Mouse (Mus musculus): Measurements from ENCODE around the gene Tgfbr3. TPM values are rescaled to one million over a fixed set of nuclear protein-coding genes. Genes with fewer than 3 reads are reported as not detected.

The Tgfbr3 gene
- polyA plus RNA-seq, 1 experiment from 2014 or later = 2.2 TPM

DNA sequence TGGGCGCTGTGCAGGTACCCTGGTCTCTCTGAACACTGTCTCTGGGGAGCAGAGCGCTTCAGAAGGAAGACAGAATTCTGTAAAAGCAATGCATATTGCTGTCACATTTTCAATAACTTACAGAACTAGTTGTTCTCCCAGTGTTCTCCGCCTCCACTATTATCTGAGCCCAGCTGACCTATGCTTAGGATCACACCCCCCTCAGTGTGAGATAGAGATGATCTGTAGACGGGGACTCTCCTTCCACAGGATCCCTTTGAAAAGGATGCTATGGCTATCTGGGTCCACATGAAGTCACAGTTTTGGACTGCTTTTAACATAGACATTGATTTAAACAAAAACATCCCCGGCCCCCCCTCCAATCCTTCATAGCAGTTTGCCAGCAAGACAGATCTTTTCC is 148.1 kb downstream of the Tgfbr3 start:
- peaks cover 7% of the 10 kb centered on the region for H3K4me1 ChIP-seq (ENCODE audit: control insufficient read depth, insufficient read depth, low read length)
- H3K4me2 ChIP-seq (ENCODE audit: low read length) = no peak overlapping the region
- H3K27ac ChIP-seq (ENCODE audit: low read depth, low read length) = no peak overlapping the region
- 91% methylated on average over 5 of the region's 5 CpGs for WGBS
- H3K27me3 ChIP-seq (replicated peaks; ENCODE audit: control insufficient read depth, insufficient read depth, low read length) = peaks cover 17% of the 10 kb centered on the region
- no peak overlapping the region for H3K4me3 ChIP-seq (ENCODE audit: low read depth, low read length)
- H3K36me3 ChIP-seq (ENCODE audit: control insufficient read depth, insufficient read depth, low read length) = no peaks in the 10 kb centered on the region
- no peaks in the 10 kb centered on the region for H3K9me3 ChIP-seq (replicated peaks; ENCODE audit: control insufficient read depth, low read length)
- ATAC-seq (no peak), DNase-seq (ENCODE audit: low spot score) (no peak)
- no peak overlapping the region for H3K9ac ChIP-seq (ENCODE audit: low read length)

DNA sequence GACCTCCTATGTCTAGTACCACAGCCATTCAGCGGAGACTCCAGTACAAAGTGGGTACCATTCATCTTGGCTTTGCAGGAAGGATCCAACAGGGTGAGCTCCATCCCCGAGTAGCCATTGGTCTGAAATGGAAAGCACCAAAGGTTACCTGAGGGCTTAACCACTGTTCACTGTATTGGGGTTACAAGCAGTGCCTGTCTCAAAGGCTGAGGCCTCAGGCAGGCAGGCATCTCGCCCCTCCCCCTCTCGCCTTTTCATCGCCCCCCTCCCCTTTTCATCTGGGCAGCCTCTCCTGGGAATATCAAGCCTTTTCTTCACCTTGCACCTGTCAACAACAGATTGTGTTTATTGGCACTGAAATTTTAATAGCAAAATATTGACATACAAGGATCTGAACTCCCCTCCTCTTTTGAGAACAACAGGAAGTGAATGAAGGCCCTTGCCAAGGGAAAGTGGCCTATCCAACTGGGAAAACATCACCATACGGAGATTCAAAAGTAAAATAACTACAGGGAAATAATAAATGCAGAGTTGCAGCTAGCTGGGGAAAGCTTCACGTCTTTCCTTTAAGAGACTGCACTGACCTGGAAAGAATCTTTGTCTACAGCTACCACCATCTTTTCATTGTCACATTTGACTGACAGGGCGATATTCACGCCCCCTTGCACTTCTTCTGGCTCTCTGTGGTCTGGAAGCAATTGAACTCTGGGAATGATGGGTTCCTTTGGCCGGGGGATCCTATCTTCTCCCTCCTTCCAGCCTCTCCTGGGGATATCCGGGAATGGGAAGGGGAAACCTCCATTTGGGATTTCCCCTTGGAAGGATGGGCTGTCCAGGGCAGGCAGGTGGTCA is 149.4 kb downstream of the Tgfbr3 start:
- Histone ChIP-seq H3K27me3 (replicated peaks; ENCODE audit: control insufficient read depth, insufficient read depth, low read length) (peaks cover 10% of the 10 kb centered on the region), H3K4me3 (ENCODE audit: low read depth, low read length) (no peak overlapping the region), H3K36me3 (ENCODE audit: control insufficient read depth, insufficient read depth, low read length) (no peaks in the 10 kb centered on the region), H3K9me3 (replicated peaks; ENCODE audit: control insufficient read depth, low read length) (no peaks in the 10 kb centered on the region), H3K9ac (ENCODE audit: low read length) (no peak overlapping the region), H3K4me1 (ENCODE audit: control insufficient read depth, insufficient read depth, low read length) (peaks cover 5% of the 10 kb centered on the region), H3K27ac (ENCODE audit: low read depth, low read length) (no peak overlapping the region), H3K4me2 (ENCODE audit: low read length) (no peak overlapping the region)
- ATAC-seq (peak; percentile 42), DNase-seq (ENCODE audit: low spot score) (peak; percentile 71)
- 59% methylated on average over 11 of the region's 11 CpGs for WGBS

DNA sequence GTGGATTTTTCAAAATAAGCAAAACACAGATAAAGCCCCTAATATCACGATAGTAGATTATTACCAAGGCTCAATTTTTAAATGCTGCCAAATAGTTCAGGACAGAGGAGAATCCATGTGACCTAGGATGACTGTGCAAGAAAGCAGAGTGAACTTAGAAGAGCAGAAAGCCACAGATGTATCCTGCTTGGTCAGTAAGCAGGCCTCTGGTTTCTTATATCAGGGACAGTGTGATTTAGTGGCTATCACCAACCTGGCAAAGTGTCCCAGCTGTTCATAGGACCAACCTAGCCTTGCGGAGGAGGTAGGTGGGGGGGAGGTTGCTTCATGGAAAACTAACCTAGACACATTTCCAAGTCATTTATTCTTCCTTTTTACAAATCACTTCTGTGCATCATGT is 156.1 kb downstream of the Tgfbr3 start:
- Histone ChIP-seq H3K9ac (ENCODE audit: low read length) (no peak overlapping the region), H3K36me3 (ENCODE audit: control insufficient read depth, insufficient read depth, low read length) (no peaks in the 10 kb centered on the region), H3K9me3 (replicated peaks; ENCODE audit: control insufficient read depth, low read length) (no peaks in the 10 kb centered on the region), H3K4me2 (ENCODE audit: low read length) (no peak overlapping the region), H3K27me3 (replicated peaks; ENCODE audit: control insufficient read depth, insufficient read depth, low read length) (no peaks in the 10 kb centered on the region), H3K27ac (ENCODE audit: low read depth, low read length) (no peak overlapping the region), H3K4me3 (ENCODE audit: low read depth, low read length) (no peak overlapping the region), H3K4me1 (ENCODE audit: control insufficient read depth, insufficient read depth, low read length) (no peaks in the 10 kb centered on the region)
- WGBS = 92% methylated on average over 2 of the region's 2 CpGs
- no peak for ATAC-seq
- DNase-seq (ENCODE audit: low spot score) = no peak

DNA sequence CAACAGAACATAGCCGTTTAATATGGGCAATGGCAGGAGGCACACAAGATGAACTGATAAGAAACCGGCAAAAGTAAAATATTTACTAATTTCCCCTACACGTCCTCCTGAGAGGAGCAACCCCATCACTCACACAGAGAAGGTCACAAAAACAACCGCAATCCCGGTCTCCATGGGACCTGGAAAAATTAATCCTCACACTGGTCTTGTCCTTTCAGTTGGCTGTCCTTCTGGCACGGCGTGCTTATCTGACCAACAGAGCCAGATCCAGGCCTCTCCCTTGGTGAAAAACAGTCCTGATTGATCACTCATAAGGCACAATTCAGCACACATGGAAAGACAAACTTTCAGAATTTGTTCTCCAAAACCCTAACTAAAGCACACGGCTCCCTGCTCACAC is 157.2 kb downstream of the Tgfbr3 start:
- 85% methylated on average over 8 of the region's 8 CpGs for WGBS
- no peak for ATAC-seq

DNA sequence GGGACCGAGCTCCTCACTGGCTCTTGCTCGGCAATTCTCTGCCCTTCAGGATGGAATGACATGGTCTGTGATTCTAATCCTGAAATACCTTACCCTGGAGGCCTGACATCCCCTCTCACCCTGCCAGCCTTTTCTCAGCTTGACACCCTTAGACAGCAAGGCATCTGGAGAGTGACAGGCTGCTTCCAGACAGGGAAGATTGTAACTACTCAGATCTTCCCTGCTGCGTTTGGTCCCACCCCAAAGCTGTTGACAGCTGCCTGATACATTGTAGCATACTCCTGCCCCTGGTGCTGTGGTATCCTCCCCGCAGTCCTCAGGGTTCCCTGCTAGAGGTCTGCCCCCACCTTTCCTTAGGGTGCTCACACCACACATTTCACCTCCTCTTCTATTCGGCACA is 160.1 kb downstream of the Tgfbr3 start:
- no peak for ATAC-seq
- DNase-seq (ENCODE audit: low spot score) = no peak
- 59% methylated on average over 5 of the region's 5 CpGs for WGBS
- Histone ChIP-seq H3K27ac (ENCODE audit: low read depth, low read length) (no peak overlapping the region), H3K27me3 (replicated peaks; ENCODE audit: control insufficient read depth, insufficient read depth, low read length) (0 out of 2 replicates have a peak, but pooled peaks cover 4% of the 10 kb centered on the region), H3K9ac (ENCODE audit: low read length) (no peak overlapping the region), H3K4me2 (ENCODE audit: low read length) (no peak overlapping the region), H3K36me3 (ENCODE audit: control insufficient read depth, insufficient read depth, low read length) (no peaks in the 10 kb centered on the region), H3K4me1 (ENCODE audit: control insufficient read depth, insufficient read depth, low read length) (no peaks in the 10 kb centered on the region), H3K9me3 (replicated peaks; ENCODE audit: control insufficient read depth, low read length) (no peaks in the 10 kb centered on the region), H3K4me3 (ENCODE audit: low read depth, low read length) (no peak overlapping the region)

More for the DNA sequence above, 157.2 kb downstream of the Tgfbr3 start:
- no peaks in the 10 kb centered on the region for H3K27me3 ChIP-seq (replicated peaks; ENCODE audit: control insufficient read depth, insufficient read depth, low read length)
- no peak for DNase-seq (ENCODE audit: low spot score)
- no peak overlapping the region for H3K4me2 ChIP-seq (ENCODE audit: low read length)
- H3K9ac ChIP-seq (ENCODE audit: low read length) = no peak overlapping the region
- no peaks in the 10 kb centered on the region for H3K36me3 ChIP-seq (ENCODE audit: control insufficient read depth, insufficient read depth, low read length)
- no peaks in the 10 kb centered on the region for H3K4me1 ChIP-seq (ENCODE audit: control insufficient read depth, insufficient read depth, low read length)
- H3K9me3 ChIP-seq (replicated peaks; ENCODE audit: control insufficient read depth, low read length) = no peaks in the 10 kb centered on the region
- H3K27ac ChIP-seq (ENCODE audit: low read depth, low read length) = no peak overlapping the region
- H3K4me3 ChIP-seq (ENCODE audit: low read depth, low read length) = no peak overlapping the region

DNA sequence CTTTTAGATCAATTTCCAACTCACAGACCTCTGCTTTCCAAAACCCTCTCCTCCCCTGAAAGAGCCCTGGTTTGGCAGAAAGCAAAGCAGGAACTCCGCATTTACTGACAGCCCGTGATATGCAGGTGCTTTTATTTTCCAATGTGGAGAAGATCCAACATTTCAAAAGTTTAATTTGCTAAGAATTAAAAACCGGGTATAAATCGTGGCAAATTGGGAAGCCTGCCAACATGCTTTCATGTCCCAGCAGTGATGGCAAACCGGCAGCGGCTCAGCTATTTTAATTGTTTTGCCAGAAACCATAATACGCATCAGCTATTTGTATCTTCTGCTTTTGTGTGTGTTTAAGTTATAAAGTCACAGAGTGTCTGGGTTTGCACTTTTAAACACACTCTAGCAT is 162.9 kb downstream of the Tgfbr3 start:
- ATAC-seq (no peak), DNase-seq (ENCODE audit: low spot score) (peak; percentile 75)
- no peaks in the 10 kb centered on the region for H3K9me3 ChIP-seq (replicated peaks; ENCODE audit: control insufficient read depth, low read length)
- no peak overlapping the region for H3K27ac ChIP-seq (ENCODE audit: low read depth, low read length)
- WGBS = 34% methylated on average over 7 of the region's 7 CpGs
- no peak overlapping the region for H3K4me2 ChIP-seq (ENCODE audit: low read length)
- no peaks in the 10 kb centered on the region for H3K36me3 ChIP-seq (ENCODE audit: control insufficient read depth, insufficient read depth, low read length)
- no peaks in the 10 kb centered on the region for H3K4me1 ChIP-seq (ENCODE audit: control insufficient read depth, insufficient read depth, low read length)
- no peak overlapping the region for H3K9ac ChIP-seq (ENCODE audit: low read length)
- no peak overlapping the region for H3K4me3 ChIP-seq (ENCODE audit: low read depth, low read length)
- H3K27me3 ChIP-seq (replicated peaks; ENCODE audit: control insufficient read depth, insufficient read depth, low read length) = 0 out of 2 replicates have a peak, but pooled peaks cover 4% of the 10 kb centered on the region

DNA sequence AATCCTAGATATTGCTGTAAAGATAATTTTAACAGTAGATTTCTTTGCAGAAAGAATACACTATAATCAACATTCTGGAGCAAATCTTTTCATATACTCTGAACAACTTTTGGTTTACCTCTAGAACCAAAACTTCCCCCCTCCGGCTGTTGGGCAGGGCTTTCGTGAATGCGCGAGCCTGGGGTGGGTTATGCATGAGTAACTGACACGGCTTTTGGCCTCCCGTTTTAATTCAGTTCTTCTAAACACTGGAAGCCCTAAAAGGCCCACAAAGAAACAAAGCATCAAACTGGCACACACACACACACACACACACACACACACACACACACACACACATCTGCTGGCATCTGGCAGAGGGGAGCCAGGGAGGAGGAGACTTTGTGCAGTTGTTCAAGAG is 164.3 kb downstream of the Tgfbr3 start:
- Histone ChIP-seq H3K4me1 (ENCODE audit: control insufficient read depth, insufficient read depth, low read length) (no peaks in the 10 kb centered on the region), H3K9me3 (replicated peaks; ENCODE audit: control insufficient read depth, low read length) (no peaks in the 10 kb centered on the region), H3K4me2 (ENCODE audit: low read length) (no peak overlapping the region), H3K4me3 (ENCODE audit: low read depth, low read length) (no peak overlapping the region), H3K36me3 (ENCODE audit: control insufficient read depth, insufficient read depth, low read length) (no peaks in the 10 kb centered on the region), H3K27ac (ENCODE audit: low read depth, low read length) (no peak overlapping the region), H3K27me3 (replicated peaks; ENCODE audit: control insufficient read depth, insufficient read depth, low read length) (0 out of 2 replicates have a peak, but pooled peaks cover 4% of the 10 kb centered on the region), H3K9ac (ENCODE audit: low read length) (no peak overlapping the region)
- ATAC-seq = no peak
- 33% methylated on average over 6 of the region's 6 CpGs for WGBS
- no peak for DNase-seq (ENCODE audit: low spot score)

GRCm38 (mm10) chr5:107124531-107124930 is 164.9 kb downstream of the Tgfbr3 start:
- Histone ChIP-seq H3K36me3 (ENCODE audit: control insufficient read depth, insufficient read depth, low read length) (no peaks in the 10 kb centered on the region), H3K27me3 (replicated peaks; ENCODE audit: control insufficient read depth, insufficient read depth, low read length) (0 out of 2 replicates have a peak, but pooled peaks cover 4% of the 10 kb centered on the region), H3K4me1 (ENCODE audit: control insufficient read depth, insufficient read depth, low read length) (no peaks in the 10 kb centered on the region), H3K4me2 (ENCODE audit: low read length) (no peak overlapping the region), H3K9ac (ENCODE audit: low read length) (no peak overlapping the region), H3K9me3 (replicated peaks; ENCODE audit: control insufficient read depth, low read length) (no peaks in the 10 kb centered on the region), H3K27ac (ENCODE audit: low read depth, low read length) (no peak overlapping the region), H3K4me3 (ENCODE audit: low read depth, low read length) (no peak overlapping the region)
- DNase-seq (ENCODE audit: low spot score) (no peak), ATAC-seq (no peak)
- WGBS = 79% methylated on average over 7 of the region's 7 CpGs

- H3K4me1 ChIP-seq (ENCODE audit: control insufficient read depth, insufficient read depth, low read length) = no peaks in the 10 kb centered on the region
- WGBS = 91% methylated on average over 4 of the region's 4 CpGs
- H3K9me3 ChIP-seq (replicated peaks; ENCODE audit: control insufficient read depth, low read length) = no peaks in the 10 kb centered on the region
- H3K36me3 ChIP-seq (ENCODE audit: control insufficient read depth, insufficient read depth, low read length) = no peaks in the 10 kb centered on the region
- no peak overlapping the region for H3K4me2 ChIP-seq (ENCODE audit: low read length)
- DNase-seq (ENCODE audit: low spot score) = no peak
- H3K27me3 ChIP-seq (replicated peaks; ENCODE audit: control insufficient read depth, insufficient read depth, low read length) = 0 out of 2 replicates have a peak, but pooled peaks cover 4% of the 10 kb centered on the region
- H3K9ac ChIP-seq (ENCODE audit: low read length) = no peak overlapping the region
- no peak overlapping the region for H3K27ac ChIP-seq (ENCODE audit: low read depth, low read length)
- no peak for ATAC-seq
- H3K4me3 ChIP-seq (ENCODE audit: low read depth, low read length) = no peak overlapping the region
These were observed 166.8 kb downstream of the Tgfbr3 start for GRCm38 (mm10) chr5:107122622-107123021.

Measured in forebrain, embryonic 14.5 days (tissue).